Mouse (Mus musculus) liver (tissue): ENCODE data around the gene Zfp2.

Experiments
- DNase-seq: peaks from one replicate; pipeline ENCODE4 v3.0.0-alpha.2; 2020; ENCODE audit warnings: mixed read lengths

The Zfp2 gene

DNA sequence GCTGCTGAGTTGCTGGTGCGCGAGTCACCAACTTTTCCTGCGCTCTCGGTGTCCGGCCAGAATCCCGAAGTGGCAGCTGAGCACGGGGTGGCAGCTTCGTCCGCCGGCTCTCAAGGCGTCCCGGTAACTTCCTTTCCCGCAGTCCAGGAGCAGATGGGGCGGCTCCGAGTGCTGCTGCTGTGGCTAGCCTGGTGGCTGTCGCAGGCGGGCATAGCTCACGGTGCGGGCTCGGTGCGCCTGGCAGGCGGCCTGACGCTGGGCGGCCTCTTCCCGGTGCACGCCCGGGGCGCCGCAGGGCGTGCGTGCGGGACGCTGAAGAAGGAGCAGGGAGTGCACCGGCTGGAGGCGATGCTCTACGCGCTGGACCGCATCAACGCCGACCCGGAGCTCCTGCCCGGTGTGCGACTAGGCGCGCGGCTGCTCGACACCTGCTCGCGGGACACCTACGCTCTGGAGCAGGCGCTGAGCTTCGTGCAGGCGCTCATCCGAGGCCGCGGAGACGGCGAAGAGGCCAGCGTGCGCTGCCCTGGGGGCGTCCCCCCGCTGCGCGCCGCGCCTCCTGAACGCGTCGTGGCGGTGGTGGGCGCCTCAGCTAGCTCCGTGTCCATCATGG is 64.9 kb downstream of the Zfp2 start:
- DNase-seq, result no peak

DNA sequence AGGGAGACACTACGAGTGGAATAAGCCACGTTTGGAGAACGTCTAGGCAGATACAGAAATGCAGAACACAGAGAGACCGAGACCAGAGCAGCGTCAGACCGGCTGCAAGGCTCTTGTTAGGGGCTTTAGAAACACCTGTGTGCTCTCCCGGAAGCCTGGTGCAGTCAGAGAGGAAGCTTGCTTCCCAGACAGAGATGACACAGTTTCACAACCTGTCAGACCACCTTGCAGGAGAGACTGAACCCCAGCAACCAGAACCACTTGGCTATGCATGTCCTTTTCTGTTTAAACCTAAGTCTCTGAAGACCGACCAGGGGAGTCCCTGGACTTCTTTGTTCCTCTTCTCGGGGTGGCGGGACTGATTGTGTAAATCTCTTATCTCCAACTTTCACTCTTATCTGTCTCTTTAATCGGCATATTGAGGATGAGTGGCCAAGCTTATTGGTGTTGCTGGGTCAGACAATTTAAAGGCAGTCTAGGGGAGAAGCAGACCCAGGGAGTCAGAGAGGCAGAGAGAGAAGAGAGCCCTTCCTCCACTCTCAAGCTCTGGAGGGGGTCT is 65.7 kb downstream of the Zfp2 start, which contains the start of gene Grm6:
Gene Grm6 (plus strand): TSS at position 509 of the 559 bp plus-strand sequence.
- DNase-seq, result no peak

DNA sequence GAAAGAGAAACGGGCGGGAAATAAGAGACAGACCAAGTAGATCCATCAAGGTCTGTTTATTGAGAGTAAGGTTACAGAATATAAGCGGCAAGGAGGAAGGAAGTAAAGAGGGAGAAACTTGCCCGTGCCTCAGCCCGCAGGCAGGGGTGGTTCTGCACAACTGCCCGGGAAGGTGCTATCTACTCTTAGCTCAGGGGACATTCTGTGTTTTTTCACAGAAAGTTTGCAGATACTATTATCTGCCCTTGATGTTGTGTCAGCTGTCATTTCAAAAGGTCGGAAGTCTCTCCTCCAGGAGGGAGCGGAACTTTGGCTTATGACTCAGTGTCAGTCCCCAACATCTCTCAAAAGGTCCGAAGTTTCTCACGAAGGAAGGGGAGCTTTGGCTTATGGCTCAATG is 66.7 kb downstream of the Zfp2 start:
- DNase-seq, result no peak
